Mouse (Mus musculus): ENCODE measurements at regions not wholly inside any gene's neighbourhood (a gene's known extent, or its start where the extent isn't known, plus 50 kb on each side); places are given as distances from the start of the nearest gene placed in this dataset.

DNA sequence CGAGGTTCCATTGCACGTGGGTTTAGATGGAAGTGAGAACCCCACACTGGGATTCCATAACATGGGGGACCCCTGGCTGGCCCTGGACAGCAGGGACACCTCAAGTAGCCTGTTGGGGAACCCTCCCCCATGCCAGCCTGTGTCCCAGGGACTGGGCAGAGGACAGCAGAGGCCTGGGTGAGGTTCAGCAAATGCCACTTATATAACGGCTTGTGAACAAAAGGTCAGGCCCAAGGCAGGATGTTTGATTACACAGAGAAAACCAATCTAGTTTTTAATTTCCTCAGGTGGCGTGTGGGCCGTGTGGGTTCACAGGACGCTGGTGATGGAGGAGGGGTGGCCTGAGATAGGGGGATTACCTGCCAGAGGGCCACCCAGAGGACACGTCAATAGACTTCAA is 94.9 kb upstream of the Kazn start:
- Histone ChIP-seq H3K4me3 (replicated peaks; ENCODE audit: control insufficient read depth, low read depth, low read length) (no peak overlapping the region), H3K27ac (ENCODE audit: control insufficient read depth, insufficient read depth, low read depth, low read length, poor library complexity) (no peak overlapping the region), H3K4me1 (ENCODE audit: control insufficient read depth, insufficient read depth, low read length) (no peaks in the 10 kb centered on the region)
- TF ChIP-seq POLR2A (IDR thresholded peaks at IDR 0.05; ENCODE audit: borderline replicate concordance, control insufficient read depth, low read depth, low read length): no peak
- no peak for TF ChIP-seq CTCF (IDR thresholded peaks at IDR 0.05; ENCODE audit: control insufficient read depth, insufficient read depth, low read length)
- WGBS: 81% methylated on average over 7 of the region's 7 CpGs

DNA sequence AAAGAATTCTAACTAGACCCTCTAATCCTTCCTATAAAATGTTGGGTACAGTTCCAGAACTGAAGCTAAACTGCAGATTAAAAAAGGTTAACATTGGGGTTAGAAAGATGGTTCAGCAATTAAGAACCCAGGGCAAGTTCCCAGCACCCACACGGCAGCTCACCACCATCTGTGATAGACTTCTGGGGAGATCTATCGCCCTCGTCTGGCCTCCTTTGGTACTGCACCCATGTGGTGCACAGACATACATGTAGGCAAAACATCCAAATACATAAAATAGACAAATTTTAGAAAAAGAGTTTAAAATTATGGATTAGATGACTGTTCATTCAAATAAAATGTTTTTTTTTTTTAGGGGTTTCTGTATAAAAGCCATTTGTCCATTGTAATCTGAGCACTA is 91.4 kb upstream of the Kazn start:
- Histone ChIP-seq H3K4me1 (ENCODE audit: control insufficient read depth, insufficient read depth, low read length) (no peaks in the 10 kb centered on the region), H3K4me3 (replicated peaks; ENCODE audit: control insufficient read depth, low read depth, low read length) (no peak overlapping the region), H3K27ac (ENCODE audit: control insufficient read depth, insufficient read depth, low read depth, low read length, poor library complexity) (no peak overlapping the region)
- 76% methylated on average over 3 of the region's 3 CpGs for WGBS
- TF ChIP-seq POLR2A (IDR thresholded peaks at IDR 0.05; ENCODE audit: borderline replicate concordance, control insufficient read depth, low read depth, low read length) (no peak), CTCF (IDR thresholded peaks at IDR 0.05; ENCODE audit: control insufficient read depth, insufficient read depth, low read length) (no peak)

DNA sequence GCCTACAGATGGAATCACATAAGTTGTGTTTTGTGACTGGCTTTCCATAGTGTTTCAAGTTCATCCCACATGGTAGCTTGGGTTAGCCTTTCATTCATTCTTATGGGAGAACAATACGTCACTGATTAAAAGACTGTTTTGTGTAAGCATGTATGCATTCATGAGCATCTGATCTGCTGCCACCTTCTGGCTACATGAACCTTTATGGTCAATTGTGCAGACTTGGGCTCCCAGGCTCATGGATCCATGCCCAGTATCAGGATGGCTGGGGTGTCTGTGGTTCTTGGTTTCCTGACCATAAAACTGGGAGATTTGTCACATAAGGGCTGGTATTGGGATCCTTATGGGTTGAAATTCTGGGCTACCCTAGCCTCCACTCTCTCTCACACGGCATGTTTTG is 90.4 kb upstream of the Kazn start:
- WGBS: 67% methylated on average over 2 of the region's 2 CpGs
- Histone ChIP-seq H3K4me1 (ENCODE audit: control insufficient read depth, insufficient read depth, low read length) (no peaks in the 10 kb centered on the region), H3K4me3 (replicated peaks; ENCODE audit: control insufficient read depth, low read depth, low read length) (no peak overlapping the region), H3K27ac (ENCODE audit: control insufficient read depth, insufficient read depth, low read depth, low read length, poor library complexity) (no peak overlapping the region)
- TF ChIP-seq CTCF (IDR thresholded peaks at IDR 0.05; ENCODE audit: control insufficient read depth, insufficient read depth, low read length) (no peak), POLR2A (IDR thresholded peaks at IDR 0.05; ENCODE audit: borderline replicate concordance, control insufficient read depth, low read depth, low read length) (no peak)

DNA sequence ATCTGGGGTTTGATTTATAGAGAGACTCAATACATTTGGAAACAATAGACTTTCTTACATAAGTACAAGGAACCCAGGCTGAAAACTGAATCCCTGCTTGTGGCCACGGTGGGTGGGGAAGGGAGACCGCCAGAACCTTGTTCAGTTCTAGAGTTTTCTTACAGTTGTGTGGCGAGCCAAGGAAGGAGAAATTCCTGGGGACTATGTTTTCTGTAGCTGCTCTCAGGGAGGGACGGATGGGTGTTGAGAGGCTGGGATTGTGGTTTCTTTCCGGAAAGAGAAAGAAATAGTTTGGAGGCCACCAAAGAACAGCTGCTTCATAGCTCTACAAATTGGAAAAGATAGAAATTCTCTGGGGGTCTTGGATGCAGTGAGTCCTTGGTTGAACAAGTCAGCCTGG is 87.3 kb upstream of the Kazn start:
- TF ChIP-seq POLR2A (IDR thresholded peaks at IDR 0.05; ENCODE audit: borderline replicate concordance, control insufficient read depth, low read depth, low read length) (no peak), CTCF (IDR thresholded peaks at IDR 0.05; ENCODE audit: control insufficient read depth, insufficient read depth, low read length) (no peak)
- Histone ChIP-seq H3K27ac (ENCODE audit: control insufficient read depth, insufficient read depth, low read depth, low read length, poor library complexity) (no peak overlapping the region), H3K4me1 (ENCODE audit: control insufficient read depth, insufficient read depth, low read length) (no peaks in the 10 kb centered on the region), H3K4me3 (replicated peaks; ENCODE audit: control insufficient read depth, low read depth, low read length) (no peak overlapping the region)
- 75% methylated on average over 5 of the region's 5 CpGs for WGBS

DNA sequence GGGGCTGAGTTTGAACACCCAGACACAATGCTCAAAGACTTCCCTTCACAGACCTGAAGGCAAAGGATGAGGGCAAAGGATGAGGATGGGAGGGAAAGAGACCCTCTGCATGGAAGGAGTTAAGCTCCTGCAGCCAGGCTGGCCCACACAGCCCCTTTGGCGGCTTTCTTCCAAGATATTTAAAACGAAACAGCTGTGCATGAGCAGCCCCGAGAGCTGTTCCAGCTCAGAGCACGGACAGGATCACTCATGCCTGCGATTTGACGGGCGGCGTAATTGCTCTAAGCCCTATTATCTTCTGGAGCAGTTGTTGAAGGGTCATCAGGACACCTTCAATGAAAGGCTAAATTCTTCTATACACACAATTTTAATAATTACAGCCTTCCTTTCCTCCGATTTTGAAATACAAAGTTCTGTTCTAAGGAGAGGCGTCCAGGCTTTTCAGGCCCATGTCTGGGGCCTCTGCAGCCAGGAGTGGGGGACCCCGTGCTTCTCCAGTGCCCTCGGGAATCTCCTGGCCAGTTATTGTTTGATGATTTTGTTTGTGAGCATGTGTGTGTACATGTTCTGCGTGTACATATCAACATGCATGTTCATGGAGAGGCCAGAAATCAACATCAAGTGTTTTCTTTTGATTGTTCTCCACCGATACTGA is 82.1 kb upstream of the Kazn start:
- H3K4me3 ChIP-seq (replicated peaks; ENCODE audit: control insufficient read depth, low read depth, low read length): no peak overlapping the region
- no peak overlapping the region for H3K27ac ChIP-seq (ENCODE audit: control insufficient read depth, insufficient read depth, low read depth, low read length, poor library complexity)
- TF ChIP-seq POLR2A (IDR thresholded peaks at IDR 0.05; ENCODE audit: borderline replicate concordance, control insufficient read depth, low read depth, low read length) (no peak), CTCF (IDR thresholded peaks at IDR 0.05; ENCODE audit: control insufficient read depth, insufficient read depth, low read length) (no peak)
- H3K4me1 ChIP-seq (ENCODE audit: control insufficient read depth, insufficient read depth, low read length): no peaks in the 10 kb centered on the region
- 80% methylated on average over 14 of the region's 14 CpGs for WGBS

DNA sequence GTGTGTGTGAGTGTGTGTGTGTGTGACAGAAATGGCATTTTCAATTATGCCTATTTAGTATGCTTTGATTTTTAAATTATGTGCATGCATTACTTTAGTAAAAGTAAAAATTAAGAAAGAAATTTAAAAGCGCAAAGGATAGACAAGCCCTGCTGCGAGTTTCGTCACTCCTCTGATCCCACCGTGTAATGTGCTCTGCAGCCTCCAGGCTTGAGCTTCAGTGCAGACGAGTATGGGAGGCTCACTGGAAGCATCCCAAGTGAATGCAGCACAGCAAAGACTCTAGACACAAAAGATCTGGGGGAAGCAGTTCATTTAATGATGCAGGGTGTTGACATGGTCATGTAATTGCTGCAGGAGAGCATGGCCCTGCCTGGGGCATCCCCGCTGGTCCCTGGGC is 71.1 kb upstream of the Kazn start:
- H3K4me3 ChIP-seq (replicated peaks; ENCODE audit: control insufficient read depth, low read depth, low read length): no peak overlapping the region
- 84% methylated on average over 6 of the region's 6 CpGs for WGBS
- no peaks in the 10 kb centered on the region for H3K4me1 ChIP-seq (ENCODE audit: control insufficient read depth, insufficient read depth, low read length)
- TF ChIP-seq CTCF (IDR thresholded peaks at IDR 0.05; ENCODE audit: control insufficient read depth, insufficient read depth, low read length): no peak
- no peak for TF ChIP-seq POLR2A (IDR thresholded peaks at IDR 0.05; ENCODE audit: borderline replicate concordance, control insufficient read depth, low read depth, low read length)
- H3K27ac ChIP-seq (ENCODE audit: control insufficient read depth, insufficient read depth, low read depth, low read length, poor library complexity): no peak overlapping the region

DNA sequence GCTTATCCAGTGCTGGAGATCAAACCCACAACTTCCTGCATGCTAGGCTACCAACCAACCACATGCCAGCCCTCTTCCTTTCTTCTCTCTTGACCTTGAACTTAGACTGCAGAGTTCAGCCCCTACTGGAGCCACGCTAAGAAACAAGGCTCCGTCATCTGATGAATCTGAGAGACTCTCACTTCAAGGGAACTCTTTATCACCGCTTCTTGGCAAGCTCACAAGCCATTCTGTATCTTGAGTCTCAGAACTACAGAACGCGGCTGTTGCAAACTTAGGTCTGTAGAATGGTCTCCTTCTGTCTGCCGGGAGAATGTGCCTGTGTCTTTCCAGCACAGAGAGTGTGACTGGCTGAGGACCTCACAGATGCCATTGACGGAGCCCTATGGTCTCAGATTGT is 69.1 kb upstream of the Kazn start:
- WGBS: 60% methylated on average over 7 of the region's 7 CpGs
- TF ChIP-seq POLR2A (IDR thresholded peaks at IDR 0.05; ENCODE audit: borderline replicate concordance, control insufficient read depth, low read depth, low read length) (no peak), CTCF (IDR thresholded peaks at IDR 0.05; ENCODE audit: control insufficient read depth, insufficient read depth, low read length) (no peak)
- Histone ChIP-seq H3K27ac (ENCODE audit: control insufficient read depth, insufficient read depth, low read depth, low read length, poor library complexity) (no peak overlapping the region), H3K4me1 (ENCODE audit: control insufficient read depth, insufficient read depth, low read length) (no peaks in the 10 kb centered on the region), H3K4me3 (replicated peaks; ENCODE audit: control insufficient read depth, low read depth, low read length) (no peak overlapping the region)

DNA sequence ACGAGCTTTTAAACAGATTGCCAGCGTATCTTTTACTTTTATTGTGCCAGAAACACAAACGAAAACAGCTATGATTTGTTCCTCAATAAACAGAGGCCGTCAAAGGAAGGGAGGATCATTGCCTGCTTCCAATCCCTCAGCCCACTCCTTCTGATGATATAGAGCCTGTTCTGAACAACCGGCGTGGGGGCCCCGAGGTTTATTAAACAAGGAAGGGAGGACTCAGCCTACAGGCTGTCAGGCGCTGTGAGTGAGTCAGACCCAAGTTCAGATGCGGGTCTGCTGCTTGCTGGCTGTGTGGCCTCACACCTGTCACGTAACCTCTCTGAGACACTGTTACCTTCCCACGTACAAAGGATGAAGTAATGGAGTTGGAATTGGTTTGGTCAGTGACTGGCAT is 68.1 kb upstream of the Kazn start:
- Histone ChIP-seq H3K4me1 (ENCODE audit: control insufficient read depth, insufficient read depth, low read length) (no peaks in the 10 kb centered on the region), H3K27ac (ENCODE audit: control insufficient read depth, insufficient read depth, low read depth, low read length, poor library complexity) (no peak overlapping the region), H3K4me3 (replicated peaks; ENCODE audit: control insufficient read depth, low read depth, low read length) (no peak overlapping the region)
- WGBS: 79% methylated on average over 11 of the region's 11 CpGs
- no peak for TF ChIP-seq POLR2A (IDR thresholded peaks at IDR 0.05; ENCODE audit: borderline replicate concordance, control insufficient read depth, low read depth, low read length)
- TF ChIP-seq CTCF (IDR thresholded peaks at IDR 0.05; ENCODE audit: control insufficient read depth, insufficient read depth, low read length): no peak

DNA sequence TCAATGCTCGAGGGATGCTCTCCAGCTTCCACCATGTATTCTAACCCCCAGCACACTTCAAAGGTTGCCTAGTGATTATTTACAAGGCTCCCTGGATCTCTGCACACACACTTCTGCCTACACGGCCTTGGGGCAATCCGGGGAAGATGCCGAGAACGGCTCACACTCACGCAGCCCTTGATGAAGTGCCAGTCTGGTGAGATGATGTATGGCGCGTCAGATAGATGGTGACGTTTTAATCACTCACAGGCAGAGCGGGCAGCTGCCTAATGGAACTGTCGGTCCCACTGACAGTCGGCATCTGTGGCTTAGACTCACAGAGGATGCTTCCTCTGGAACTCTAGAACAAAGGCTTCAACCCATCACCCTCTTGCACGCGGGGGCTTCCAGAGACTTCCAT is 66.9 kb upstream of the Kazn start:
- 87% methylated on average over 14 of the region's 14 CpGs for WGBS
- Histone ChIP-seq H3K4me3 (replicated peaks; ENCODE audit: control insufficient read depth, low read depth, low read length) (no peak overlapping the region), H3K4me1 (ENCODE audit: control insufficient read depth, insufficient read depth, low read length) (no peaks in the 10 kb centered on the region), H3K27ac (ENCODE audit: control insufficient read depth, insufficient read depth, low read depth, low read length, poor library complexity) (no peak overlapping the region)
- TF ChIP-seq CTCF (IDR thresholded peaks at IDR 0.05; ENCODE audit: control insufficient read depth, insufficient read depth, low read length) (no peak), POLR2A (IDR thresholded peaks at IDR 0.05; ENCODE audit: borderline replicate concordance, control insufficient read depth, low read depth, low read length) (no peak)
